Mouse (Mus musculus) left cerebral cortex, postnatal 14 days (tissue): ENCODE measurements around the gene Rnf224. TPM values are rescaled to one million over a fixed set of nuclear protein-coding genes. Genes with fewer than 3 reads are reported as not detected.
A peak's percentile ranks its signal among the peaks of the same experiment; 100 is the strongest.

Experiments
- DNase-seq, 2 experiments: peaks; one replicate each; pipeline ENCODE4 v3.0.0; 2021 to 2022; ENCODE audit warnings: low spot score in 2 of 2, mixed read lengths in 1 of 2
- intact Hi-C: fragments of 180-260 bp; cut with DNase I; formaldehyde crosslinking; loops from one replicate; pipeline ENCODE4 v1.15.1; 2025
- total RNA-seq, 2 experiments: library from RNA; stranded (reverse); gene quantifications; 2 replicates each; pipeline ENCODE4 v1.2.3; 2021

Rnf224 gene
- total RNA-seq, 2 experiments from 2014 or later: not detected

GRCm38 (mm10) chr2:25203631-25204214 is 32.9 kb downstream of the Rnf224 start:
- no peak for DNase-seq
- intact Hi-C loops: no loop called here

GRCm38 (mm10) chr2:25200631-25201030 is 36.0 kb downstream of the Rnf224 start:
- DNase-seq: no peak
- intact Hi-C loops: no loop called here

GRCm38 (mm10) chr2:25197946-25198345 is 38.6 kb downstream of the Rnf224 start:
- DNase-seq: no peak
- intact Hi-C loops: no loop called here

- intact Hi-C loops: no loop called here
Observed at GRCm38 (mm10) chr2:25197191-25197590, 39.4 kb downstream of the Rnf224 start.

GRCm38 (mm10) chr2:25196172-25196954 is 40.2 kb downstream of the Rnf224 start, which contains the start of gene Tor4a:
Gene Tor4a, minus strand, starts transcription at chr2:25196886.
- intact Hi-C loops: no loop called here
- peak in 1 of 2 experiments; percentile 26 for DNase-seq

More at GRCm38 (mm10) chr2:25197191-25197590, 39.4 kb downstream of the Rnf224 start:
- DNase-seq: no peak

GRCm38 (mm10) chr2:25195211-25196156 is 41.1 kb downstream of the Rnf224 start:
- intact Hi-C loops: no loop called here

GRCm38 (mm10) chr2:25194486-25195171 is 42.0 kb downstream of the Rnf224 start:
- no peak for DNase-seq

More at GRCm38 (mm10) chr2:25195211-25196156, 41.1 kb downstream of the Rnf224 start:
- DNase-seq: no peak

GRCm38 (mm10) chr2:25194006-25194405 is 42.6 kb downstream of the Rnf224 start:
- intact Hi-C loops: loop anchor here (5.0 kb wide), 1 partner anchor 63 kb away; the partner anchor contains the start of gene Tmem203
- DNase-seq: no peak

More at GRCm38 (mm10) chr2:25194486-25195171, 42.0 kb downstream of the Rnf224 start:
- intact Hi-C loops: loop anchor here (5.0 kb wide), 1 partner anchor 63 kb away; the partner anchor contains the start of gene Tmem203

GRCm38 (mm10) chr2:25193330-25193770 is 43.2 kb downstream of the Rnf224 start:
- intact Hi-C loops: loop anchor here (2.0 to 5.0 kb wide), 2 partner anchors 35 to 64 kb away; partner anchors contain the start of gene Tmem203
- peak; percentile 87 to 88 for DNase-seq

GRCm38 (mm10) chr2:25187841-25188240 is 48.7 kb downstream of the Rnf224 start:
- intact Hi-C loops: no loop called here
- no peak for DNase-seq

GRCm38 (mm10) chr2:25186575-25186930 is 50.0 kb downstream of the Rnf224 start:
- intact Hi-C loops: no loop called here
- DNase-seq: no peak

- DNase-seq: peak in 1 of 2 experiments; percentile 60
- intact Hi-C loops: no loop called here
Observed at GRCm38 (mm10) chr2:25185625-25186574, 50.7 kb downstream of the Rnf224 start.

- DNase-seq: no peak
- intact Hi-C loops: loop anchor here (5.0 kb wide), 2 partner anchors 82 to 222 kb away; partner anchors contain the start of gene Dph7
Observed at GRCm38 (mm10) chr2:25184496-25184895, 52.1 kb downstream of the Rnf224 start.

Other genes starting within 250 kb of the Rnf224 start
- 100 to 1,000 TPM; 565 to 580 TPM for gene Nsmf, start 182.4 kb downstream of the Rnf224 start, total RNA-seq
- gene Entpd8, start 156.5 kb downstream of the Rnf224 start, total RNA-seq: not detected
- not detected for gene Noxa1, start 141.6 kb downstream of the Rnf224 start, total RNA-seq
- 10 to 100 TPM; 38.6 to 44.9 TPM for gene Nrarp, start 56.0 kb downstream of the Rnf224 start, total RNA-seq
- 1 to 10 TPM; 1.7 to 2.6 TPM for gene Tor4a, start 39.9 kb downstream of the Rnf224 start, total RNA-seq
- gene Nelfb, start 25.3 kb downstream of the Rnf224 start, total RNA-seq: 10 to 100 TPM; 49.9 to 52.1 TPM
- under 1 TPM; 0.27 to 0.44 TPM for gene Stpg3, start 22.1 kb downstream of the Rnf224 start, total RNA-seq
- gene Fam166a, start 18.0 kb downstream of the Rnf224 start, total RNA-seq: not detected
- gene Tubb4b, start 12.1 kb downstream of the Rnf224 start, total RNA-seq: 100 to 1,000 TPM; 478 to 505 TPM
- not detected for gene Slc34a3, start 2.4 kb downstream of the Rnf224 start, total RNA-seq
- 100 to 1,000 TPM; 220 to 242 TPM for gene Rnf208, start 5.5 kb upstream of the Rnf224 start, total RNA-seq
- under 1 TPM in 1 of 2 experiments, not detected in 1; 0.79 TPM for gene Cysrt1, start 5.7 kb upstream of the Rnf224 start, total RNA-seq
- 1 to 10 TPM; 2.3 to 2.8 TPM for gene AL732309.1, start 10.1 kb upstream of the Rnf224 start, total RNA-seq
- gene Tmem203, start 18.7 kb upstream of the Rnf224 start, total RNA-seq: 10 to 100 TPM; 35.3 to 41.3 TPM
- 10 to 100 TPM; 14.2 to 15.7 TPM for gene Tprn, start 25.8 kb upstream of the Rnf224 start, total RNA-seq
- gene Ssna1, start 35.7 kb upstream of the Rnf224 start, total RNA-seq: 10 to 100 TPM; 70.9 to 72.1 TPM
- gene Anapc2, start 35.7 kb upstream of the Rnf224 start, total RNA-seq: 10 to 100 TPM; 69.8 to 73.2 TPM
- not detected for gene Tmem210, start 51.4 kb upstream of the Rnf224 start, total RNA-seq
- gene Lrrc26, start 53.1 kb upstream of the Rnf224 start, total RNA-seq: not detected
- gene Grin1, start 82.4 kb upstream of the Rnf224 start, total RNA-seq: 100 to 1,000 TPM; 477 to 493 TPM
- 10 to 100 TPM; 57.2 to 59.0 TPM for gene Man1b1, start 95.6 kb upstream of the Rnf224 start, total RNA-seq
- 10 to 100 TPM; 28.0 to 31.6 TPM for gene Dpp7, start 119.6 kb upstream of the Rnf224 start, total RNA-seq
- 10 to 100 TPM; 12.2 to 14.8 TPM for gene Uap1l1, start 128.9 kb upstream of the Rnf224 start, total RNA-seq
- 1 to 10 TPM; 6.2 to 7.0 TPM for gene Sapcd2, start 135.5 kb upstream of the Rnf224 start, total RNA-seq
- 10 to 100 TPM; 14.7 to 17.5 TPM for gene Entpd2, start 159.1 kb upstream of the Rnf224 start, total RNA-seq
- 100 to 1,000 TPM; 366 to 370 TPM for gene Npdc1, start 162.6 kb upstream of the Rnf224 start, total RNA-seq
- under 1 TPM; 0.26 to 0.27 TPM for gene Fut7, start 186.5 kb upstream of the Rnf224 start, total RNA-seq
- 100 to 1,000 TPM; 137 to 152 TPM for gene Abca2, start 191.9 kb upstream of the Rnf224 start, total RNA-seq
- gene Clic3, start 220.1 kb upstream of the Rnf224 start, total RNA-seq: 1 to 10 TPM in 1 of 2 experiments, under 1 TPM in 1; 0.59 to 1.2 TPM
- 10 to 100 TPM; 64.1 to 66.3 TPM for gene Paxx, start 224.3 kb upstream of the Rnf224 start, total RNA-seq
- 1,000 to 10,000 TPM; 1,462 to 1,765 TPM for gene Ptgds, start 233.3 kb upstream of the Rnf224 start, total RNA-seq